Mouse (Mus musculus) kidney, embryonic 16.5 days (tissue): ENCODE results near the gene Six1. TPM values are rescaled to one million over a fixed set of nuclear protein-coding genes. Genes with fewer than 3 reads are reported as not detected.

ENCODE experiments used
- ATAC-seq: fragments of 200-750 bp; cut with Nextera tagmentation; 2 replicates; pipeline ENCODE4 v1.8.0; 2017; ENCODE audit warnings: moderate TSS enrichment; ENCODE audit not compliant: low FRiP score, low TSS enrichment
- H3K27ac ChIP-seq: fragments of 300-500 bp; sonication (generic); 2 replicates; pipeline ENCODE4 v1.5.1; 2014; ENCODE audit warnings: low read length
- H3K27me3 ChIP-seq: fragments of 300-500 bp; sonication (generic); 2 replicates; pipeline ENCODE4 v1.6.1; 2014; ENCODE audit warnings: low read length, control low read depth, mixed read lengths; ENCODE audit not compliant: insufficient read depth
- H3K36me3 ChIP-seq: fragments of 300-500 bp; sonication (generic); 2 replicates; pipeline ENCODE4 v1.6.1; 2014; ENCODE audit warnings: low read length, control low read depth, mixed read lengths; ENCODE audit not compliant: insufficient read depth
- H3K4me1 ChIP-seq: fragments of 300-500 bp; sonication (generic); 2 replicates; pipeline ENCODE4 v1.6.1; 2014; ENCODE audit warnings: low read length, control low read depth, mixed read lengths; ENCODE audit not compliant: insufficient read depth
- H3K4me2 ChIP-seq: fragments of 300-500 bp; sonication (generic); replicated peaks from 2 replicates; pipeline ENCODE4 v1.6.1; 2014; ENCODE audit warnings: low read depth, low read length
- H3K4me3 ChIP-seq: fragments of 300-500 bp; sonication (generic); 2 replicates; pipeline ENCODE4 v1.5.1; 2014; ENCODE audit warnings: mild to moderate bottlenecking, low read length
- H3K9ac ChIP-seq: fragments of 300-500 bp; sonication (generic); replicated peaks from 2 replicates; pipeline ENCODE4 v1.6.1; 2014; ENCODE audit warnings: low read length
- H3K9me3 ChIP-seq: fragments of 300-500 bp; sonication (generic); 2 replicates; pipeline ENCODE4 v1.6.1; 2016; ENCODE audit warnings: low read length, control low read depth
- WGBS: fragments of 180-500 bp; shearing (Covaris S2); extraction: QIAGEN DNeasy Blood & Tissue Kit; methylation state at CpG from one replicate; pipeline ENCODE4 v1.1.7; 2014; 5-methylcytosine and 5-hydroxymethylcytosine counted together
- polyA plus RNA-seq: library from polyadenylated mRNA; unstranded; fragments of >200 nt; fragmentation: Nextera tagmentation; extraction: Ambion mirVana; gene quantifications from 2 replicates; pipeline ENCODE4 v1.2.1, GENCODE M21; 2015

Six1 gene
- polyA plus RNA-seq, 1 experiment from 2014 or later = 0.47 TPM

GRCm38 (mm10) chr12:73038441-73038991, 15.2 kb downstream of the Six1 start:
- Histone ChIP-seq H3K4me3 (no peak overlapping the region), H3K4me1 (peaks cover 6% of the 10 kb centered on the region; the same call in 1 of the 2 replicates), H3K9ac (no peak overlapping the region), H3K27ac (no peak overlapping the region), H3K36me3 (no peaks in the 10 kb centered on the region), H3K27me3 (peaks cover 84% of the 10 kb centered on the region), H3K9me3 (no peaks in the 10 kb centered on the region), H3K4me2 (no peak overlapping the region)
- 4% methylated on average over 12 of the region's 12 CpGs for WGBS
- ATAC-seq = no peak

GRCm38 (mm10) chr12:73037385-73038160, 16.1 kb downstream of the Six1 start:
- Histone ChIP-seq H3K9me3 (no peaks in the 10 kb centered on the region), H3K4me1 (peaks cover 6% of the 10 kb centered on the region; the same call in 1 of the 2 replicates), H3K4me2 (no peak overlapping the region), H3K36me3 (no peaks in the 10 kb centered on the region), H3K9ac (no peak overlapping the region), H3K4me3 (no peak overlapping the region), H3K27me3 (peaks cover 84% of the 10 kb centered on the region), H3K27ac (no peak overlapping the region)
- WGBS = 14% methylated on average over 7 of the region's 7 CpGs
- no peak for ATAC-seq

- H3K4me1 ChIP-seq = peaks cover 6% of the 10 kb centered on the region; the same call in 1 of the 2 replicates
- peak overlapping the region; percentile 7 for H3K4me3 ChIP-seq
- no peaks in the 10 kb centered on the region for H3K36me3 ChIP-seq
- ATAC-seq = peak; percentile 54
- H3K9me3 ChIP-seq = no peaks in the 10 kb centered on the region
- H3K27me3 ChIP-seq = peaks cover 77% of the 10 kb centered on the region
- 4% methylated on average over 39 of the region's 43 CpGs for WGBS
- H3K4me2 ChIP-seq = peak overlapping the region; percentile 41
- H3K9ac ChIP-seq = 0 out of 2 replicates have a peak overlapping the region, but pooled peaks have one; percentile 10
- H3K27ac ChIP-seq = no peak overlapping the region
Observed at GRCm38 (mm10) chr12:73034901-73035895, 18.5 kb downstream of the Six1 start.

- Histone ChIP-seq H3K9me3 (no peaks in the 10 kb centered on the region), H3K36me3 (no peaks in the 10 kb centered on the region), H3K27me3 (peaks cover 52% of the 10 kb centered on the region), H3K4me2 (no peak overlapping the region), H3K27ac (no peak overlapping the region), H3K4me3 (no peak overlapping the region), H3K9ac (no peak overlapping the region), H3K4me1 (peaks cover 6% of the 10 kb centered on the region; the same call in 1 of the 2 replicates)
- WGBS = 66% methylated on average over 3 of the region's 3 CpGs
- no peak for ATAC-seq
Observed at GRCm38 (mm10) chr12:73032665-73033064, 21.0 kb downstream of the Six1 start.

- no peak for ATAC-seq
- WGBS = 48% methylated on average over 4 of the region's 4 CpGs
- H3K27me3 ChIP-seq = peaks cover 43% of the 10 kb centered on the region
- H3K36me3 ChIP-seq = no peaks in the 10 kb centered on the region
- H3K27ac ChIP-seq = no peak overlapping the region
- no peak overlapping the region for H3K9ac ChIP-seq
- H3K4me2 ChIP-seq = no peak overlapping the region
- no peak overlapping the region for H3K4me3 ChIP-seq
- H3K4me1 ChIP-seq = peaks cover 6% of the 10 kb centered on the region; the same call in 1 of the 2 replicates
- H3K9me3 ChIP-seq = no peaks in the 10 kb centered on the region
Observed at GRCm38 (mm10) chr12:73031315-73031714, 22.4 kb downstream of the Six1 start.

- no peak for ATAC-seq
- H3K4me2 ChIP-seq = no peak overlapping the region
- WGBS = 51% methylated on average over 8 of the region's 8 CpGs
- no peaks in the 10 kb centered on the region for H3K36me3 ChIP-seq
- H3K27me3 ChIP-seq = no peaks in the 10 kb centered on the region
- H3K27ac ChIP-seq = no peak overlapping the region
- no peak overlapping the region for H3K4me3 ChIP-seq
- H3K9ac ChIP-seq = no peak overlapping the region
- no peaks in the 10 kb centered on the region for H3K9me3 ChIP-seq
- no peaks in the 10 kb centered on the region for H3K4me1 ChIP-seq
Observed at GRCm38 (mm10) chr12:73025490-73025889, 28.2 kb downstream of the Six1 start.

- no peak overlapping the region for H3K9ac ChIP-seq
- H3K4me3 ChIP-seq = no peak overlapping the region
- H3K4me1 ChIP-seq = no peaks in the 10 kb centered on the region
- no peaks in the 10 kb centered on the region for H3K9me3 ChIP-seq
- H3K27me3 ChIP-seq = no peaks in the 10 kb centered on the region; the same call in 1 of the 2 replicates
- H3K36me3 ChIP-seq = no peaks in the 10 kb centered on the region
- H3K27ac ChIP-seq = no peak overlapping the region
- WGBS = 2% methylated on average over 4 of the region's 4 CpGs
- no peak overlapping the region for H3K4me2 ChIP-seq
- ATAC-seq = no peak
Observed at GRCm38 (mm10) chr12:73020941-73021340, 32.7 kb downstream of the Six1 start.

- Histone ChIP-seq H3K4me2 (no peak overlapping the region), H3K4me3 (no peak overlapping the region), H3K4me1 (no peaks in the 10 kb centered on the region), H3K36me3 (no peaks in the 10 kb centered on the region), H3K27me3 (no peaks in the 10 kb centered on the region; the same call in 1 of the 2 replicates), H3K27ac (no peak overlapping the region), H3K9ac (no peak overlapping the region), H3K9me3 (no peaks in the 10 kb centered on the region)
- 63% methylated on average over 3 of the region's 3 CpGs for WGBS
- no peak for ATAC-seq
Observed at GRCm38 (mm10) chr12:73020422-73020821, 33.3 kb downstream of the Six1 start.

GRCm38 (mm10) chr12:73018838-73019237, 34.8 kb downstream of the Six1 start:
- H3K4me3 ChIP-seq = no peak overlapping the region
- ATAC-seq = no peak
- WGBS = 64% methylated on average over 4 of the region's 4 CpGs
- H3K36me3 ChIP-seq = no peaks in the 10 kb centered on the region
- no peak overlapping the region for H3K4me2 ChIP-seq
- no peaks in the 10 kb centered on the region; the same call in 1 of the 2 replicates for H3K27me3 ChIP-seq
- no peaks in the 10 kb centered on the region for H3K4me1 ChIP-seq
- H3K9me3 ChIP-seq = no peaks in the 10 kb centered on the region
- H3K9ac ChIP-seq = no peak overlapping the region
- no peak overlapping the region for H3K27ac ChIP-seq
